Mouse (Mus musculus) embryo, embryonic 10 days (tissue): Measurements from ENCODE around the gene Tefm.
"Not testable (repeated sequence)": the region's sequence is repeated elsewhere in the genome, so short reads cannot be mapped to it uniquely, and the experiment has no call there.

Source experiments
- DNase-seq: peaks from one replicate; pipeline ENCODE4 v3.0.0-alpha.2; 2015; ENCODE audit warnings: low spot score

Gene Tefm

GRCm38 (mm10) chr11:80141825-80142521 is at the start of gene Tefm:
Gene Tefm, minus strand, starts transcription at chr11:80142175.
- peak; percentile 95 for DNase-seq

- no peak for DNase-seq
Observed at GRCm38 (mm10) chr11:80190280-80190679, 48.3 kb upstream of the Tefm start.

- not testable (repeated sequence) for DNase-seq
Observed at GRCm38 (mm10) chr11:80185441-80185976, 43.5 kb upstream of the Tefm start.

- no peak for DNase-seq
Observed at GRCm38 (mm10) chr11:80184531-80185071, 42.6 kb upstream of the Tefm start.

GRCm38 (mm10) chr11:80183705-80184255 is 41.8 kb upstream of the Tefm start, which contains the start of gene Rnf135:
Gene Rnf135, plus strand, starts transcription at chr11:80183851.
- peak; percentile 78 for DNase-seq

- DNase-seq: not testable (repeated sequence)
Observed at GRCm38 (mm10) chr11:80183054-80183704, 41.2 kb upstream of the Tefm start.

- no peak for DNase-seq
Observed at GRCm38 (mm10) chr11:80181021-80181749, 39.2 kb upstream of the Tefm start.

GRCm38 (mm10) chr11:80178316-80178715 is 36.3 kb upstream of the Tefm start:
- DNase-seq: no peak

- no peak for DNase-seq
Observed at GRCm38 (mm10) chr11:80176911-80177895, 35.2 kb upstream of the Tefm start.

GRCm38 (mm10) chr11:80173963-80174670 is 32.1 kb upstream of the Tefm start:
- DNase-seq: no peak

GRCm38 (mm10) chr11:80171884-80172283 is 29.9 kb upstream of the Tefm start:
- DNase-seq: no peak

GRCm38 (mm10) chr11:80170351-80170750 is 28.4 kb upstream of the Tefm start:
- no peak for DNase-seq

- DNase-seq: no peak
Observed at GRCm38 (mm10) chr11:80169629-80170028, 27.7 kb upstream of the Tefm start.

- DNase-seq: no peak
Observed at GRCm38 (mm10) chr11:80168611-80169249, 26.8 kb upstream of the Tefm start.

- DNase-seq: no peak
Observed at GRCm38 (mm10) chr11:80168121-80168520, 26.1 kb upstream of the Tefm start.

- DNase-seq: no peak
Observed at GRCm38 (mm10) chr11:80164224-80164623, 22.2 kb upstream of the Tefm start.

GRCm38 (mm10) chr11:80163362-80164116 is 21.6 kb upstream of the Tefm start:
- DNase-seq: no peak

GRCm38 (mm10) chr11:80161041-80161440 is 19.1 kb upstream of the Tefm start:
- DNase-seq: no peak

GRCm38 (mm10) chr11:80159018-80159417 is 17.0 kb upstream of the Tefm start:
- no peak for DNase-seq
